Mouse (Mus musculus): ENCODE data around the gene L3mbtl1.

- no peak for TF ChIP-seq CTCF (IDR thresholded peaks at IDR 0.05; ENCODE audit: control insufficient read depth, insufficient read depth, insufficient read length)
- TF ChIP-seq MYOD1 (IDR thresholded peaks at IDR 0.05; ENCODE audit: control insufficient read depth, insufficient read length, low read depth), result no peak
- TF ChIP-seq CEBPB (IDR thresholded peaks at IDR 0.05; ENCODE audit: low read depth), result no peak
- TF ChIP-seq USF1 (IDR thresholded peaks at IDR 0.05; ENCODE audit: low read depth), result no peak
- TF ChIP-seq MAX (IDR thresholded peaks at IDR 0.05), result no peak
- TF ChIP-seq MYOG (IDR thresholded peaks at IDR 0.05; ENCODE audit: control insufficient read depth, extremely low read depth, insufficient read length), result no peak
These were observed 29.9 kb downstream of the L3mbtl1 start for GRCm38 (mm10) chr2:162973206-162973605.

Data from C2C12 (cell line).